Mouse (Mus musculus): Measurements from ENCODE around the gene Zscan22. TPM values are rescaled to one million over a fixed set of nuclear protein-coding genes. Genes with fewer than 3 reads are reported as not detected.
"Not testable (repeated sequence)": the region's sequence is repeated elsewhere in the genome, so short reads cannot be mapped to it uniquely, and the experiment has no call there.

Gene Zscan22
- 5.8 and 9.8 TPM in 2 replicates for total RNA-seq (2017)

DNA sequence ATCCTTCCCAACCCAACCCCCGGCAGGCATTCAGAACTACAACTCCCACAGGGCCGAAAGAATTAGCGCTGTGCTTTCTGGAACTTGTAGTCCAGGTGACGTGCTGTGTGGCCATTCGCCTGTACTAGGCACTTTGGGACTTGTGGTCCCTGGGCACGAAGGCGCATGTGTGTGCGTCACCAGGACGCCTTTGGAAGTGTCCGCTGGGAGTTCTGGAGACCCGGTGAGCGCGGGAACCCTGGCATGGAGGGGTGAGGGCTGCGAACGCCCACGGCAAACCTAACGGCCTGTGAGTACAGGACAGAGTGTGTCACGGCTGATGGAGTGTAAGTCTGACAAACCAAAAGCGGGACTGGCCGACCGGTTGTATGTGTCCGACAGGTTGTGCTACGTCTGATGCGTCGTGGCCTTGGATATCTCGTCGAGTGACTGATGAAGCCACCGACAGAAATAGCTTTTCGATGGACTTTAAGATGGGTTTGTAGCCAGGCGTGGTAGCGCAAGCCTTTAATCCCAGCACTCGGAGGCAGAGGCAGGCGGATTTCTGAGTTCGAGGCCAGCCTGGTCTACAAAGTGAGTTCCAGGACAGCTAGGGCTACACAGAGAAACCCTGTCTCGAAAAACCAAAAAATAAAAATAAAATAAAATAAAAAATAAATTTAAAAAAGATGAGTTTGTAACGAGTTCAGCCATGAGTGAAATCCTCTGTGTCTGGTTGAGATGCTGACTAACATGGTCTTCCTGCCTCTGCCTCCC, at the start of gene Zscan22:
Gene Zscan22, plus strand, starts transcription at position 161 of the 756 bp plus-strand sequence.
- peak; percentile 100 for ATAC-seq (replicated peaks; ENCODE audit: low read depth, poor library complexity, severe bottlenecking)

DNA sequence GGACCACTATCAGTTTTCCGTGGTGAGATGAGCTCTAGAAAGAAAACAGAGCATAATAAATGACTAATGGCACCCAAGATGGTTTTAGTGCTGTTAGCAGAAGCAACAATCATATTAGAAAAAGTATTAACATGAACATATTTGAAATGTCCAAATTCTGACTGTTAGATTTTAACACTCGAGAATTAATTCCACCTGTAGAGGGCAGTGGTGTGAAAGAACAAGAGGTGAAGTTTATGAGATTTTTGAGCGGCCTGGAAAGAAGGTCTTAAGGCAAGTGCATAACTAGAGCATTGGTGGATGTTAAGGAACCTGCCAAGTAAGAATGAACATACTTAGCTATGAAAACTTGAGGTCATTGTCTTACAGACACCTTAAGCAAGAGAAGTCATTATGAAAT, 23.3 kb upstream of the Zscan22 start:
- ATAC-seq (replicated peaks; ENCODE audit: low read depth, poor library complexity, severe bottlenecking), result peak; percentile 74

DNA sequence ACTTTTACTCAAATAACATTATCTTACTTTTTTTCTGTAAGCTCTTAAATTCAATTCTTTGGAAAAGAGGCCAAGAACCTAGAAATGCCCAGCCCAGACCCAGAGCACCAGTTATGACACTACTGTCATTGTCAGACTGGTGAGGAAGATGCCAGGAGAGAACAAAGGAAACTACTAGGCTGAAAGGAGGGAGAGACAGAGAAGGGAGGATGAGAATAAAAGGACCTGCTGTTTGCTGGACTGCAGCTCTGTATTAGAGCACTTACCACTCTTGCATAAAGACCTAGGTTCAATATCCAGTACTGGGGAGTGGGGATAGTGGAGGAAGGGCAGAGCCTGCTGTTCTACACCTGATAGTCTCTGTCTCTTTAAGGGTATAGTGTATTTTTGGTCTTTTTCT, 17.6 kb upstream of the Zscan22 start:
- no peak for ATAC-seq (replicated peaks; ENCODE audit: low read depth, poor library complexity, severe bottlenecking)

- not testable (repeated sequence) for ATAC-seq (replicated peaks; ENCODE audit: low read depth, poor library complexity, severe bottlenecking)
Observed at GRCm38 (mm10) chr7:12880497-12880896, 17.1 kb upstream of the Zscan22 start.

DNA sequence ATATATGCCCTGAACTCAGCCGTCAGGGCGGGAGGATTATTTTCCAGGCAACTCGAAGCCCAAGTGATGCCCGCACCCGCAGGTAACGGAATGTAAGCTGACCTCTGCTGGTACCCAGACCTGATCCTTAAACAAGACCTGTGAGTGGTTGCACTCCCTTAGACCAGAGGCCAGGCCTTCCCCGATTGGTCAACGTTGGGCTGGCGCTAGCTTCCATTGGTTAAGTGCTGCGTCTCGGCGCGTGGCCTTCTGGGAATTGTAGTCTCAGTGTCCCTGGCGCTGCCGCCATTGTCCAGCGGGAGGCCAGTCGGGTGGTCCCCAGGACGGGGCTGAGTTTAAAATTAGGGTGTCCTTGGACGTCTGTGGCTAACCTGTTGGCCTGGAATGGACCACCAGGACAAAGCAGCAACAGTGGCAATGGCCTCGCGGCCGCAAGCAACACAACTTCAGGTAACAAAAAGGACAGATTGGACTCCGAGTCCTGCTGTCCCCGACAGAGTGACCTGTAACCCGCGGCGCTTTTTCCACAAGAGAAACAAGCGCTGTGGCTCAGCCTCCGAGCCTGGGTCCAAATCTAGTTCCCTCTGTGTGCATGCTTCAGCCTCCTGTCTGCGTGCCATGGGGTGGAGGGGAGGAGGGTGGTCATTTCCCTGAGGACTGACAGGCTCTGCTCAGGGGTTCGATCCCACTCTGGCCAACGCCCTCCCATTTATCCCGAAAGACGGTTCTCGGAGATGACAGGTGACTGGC, 16.5 kb upstream of the Zscan22 start, which contains the start of gene Zfp128:
Gene Zfp128, plus strand, starts transcription at position 267 of the 750 bp plus-strand sequence.
- ATAC-seq (replicated peaks; ENCODE audit: low read depth, poor library complexity, severe bottlenecking), result peak; percentile 100

DNA sequence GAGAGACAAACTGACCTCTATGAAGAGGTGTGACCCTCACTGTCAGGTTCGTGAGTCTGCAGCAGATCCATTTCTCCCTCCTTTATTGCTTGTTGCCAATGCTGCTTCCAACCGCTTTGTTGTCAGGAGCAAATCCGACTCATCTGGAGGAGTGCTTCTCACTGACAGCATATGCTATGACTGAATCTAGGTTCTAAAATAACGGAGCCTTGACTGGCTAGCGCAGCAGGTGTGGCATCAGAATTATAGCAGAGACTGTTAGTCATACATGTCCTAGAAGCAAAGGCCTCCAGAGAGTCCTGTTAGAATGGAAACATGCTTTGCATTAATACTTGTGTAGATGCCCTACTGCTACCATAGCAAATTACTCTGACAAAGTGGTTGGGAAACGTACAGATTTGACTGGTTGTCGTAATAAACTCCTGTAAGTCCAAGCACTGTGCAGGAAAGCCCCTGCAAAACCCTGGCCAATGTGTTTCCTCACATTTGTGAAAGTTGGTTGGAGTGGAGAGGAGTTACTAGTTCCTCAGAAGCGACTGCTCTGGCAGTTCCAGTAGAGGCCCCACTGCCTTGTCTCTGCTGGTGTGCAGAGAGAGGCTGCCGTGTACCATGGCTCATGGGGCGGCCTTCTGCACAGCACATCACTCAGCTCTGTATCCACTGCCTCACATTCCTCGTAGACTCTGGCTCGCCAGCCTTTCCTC, 10.9 kb upstream of the Zscan22 start:
- 0 out of 2 replicates have a peak, but pooled peaks have one; percentile 11 for ATAC-seq (replicated peaks; ENCODE audit: low read depth, poor library complexity, severe bottlenecking)

GRCm38 (mm10) chr7:12887585-12887984, 10.0 kb upstream of the Zscan22 start:
- ATAC-seq (replicated peaks; ENCODE audit: low read depth, poor library complexity, severe bottlenecking), result peak; percentile 79

DNA sequence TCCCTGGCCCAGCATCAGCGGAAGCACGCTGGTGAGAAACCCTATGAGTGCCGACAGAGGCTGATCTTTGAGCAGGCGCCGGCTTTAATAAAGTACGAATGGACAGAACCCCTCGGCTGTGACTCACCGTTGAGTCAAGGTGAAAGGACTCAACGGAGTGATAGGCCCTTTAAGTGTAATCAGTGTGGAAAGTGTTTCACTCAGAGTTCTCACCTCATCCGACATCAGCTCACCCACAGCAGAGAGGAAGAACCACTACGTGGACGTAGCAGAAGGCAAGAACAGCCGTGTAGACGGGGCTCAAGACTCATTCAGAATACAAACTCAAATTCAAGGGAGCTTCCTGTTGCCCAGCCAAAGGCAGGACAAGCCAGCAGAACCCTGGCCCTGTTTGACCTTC, 6.7 kb upstream of the Zscan22 start:
- no peak for ATAC-seq (replicated peaks; ENCODE audit: low read depth, poor library complexity, severe bottlenecking)

- ATAC-seq (replicated peaks; ENCODE audit: low read depth, poor library complexity, severe bottlenecking), result no peak
Observed at GRCm38 (mm10) chr7:12891334-12891733, 6.3 kb upstream of the Zscan22 start.

GRCm38 (mm10) chr7:12901517-12901916, 3.9 kb downstream of the Zscan22 start:
- ATAC-seq (replicated peaks; ENCODE audit: low read depth, poor library complexity, severe bottlenecking), result no peak

GRCm38 (mm10) chr7:12903623-12904022, 6.0 kb downstream of the Zscan22 start:
- ATAC-seq (replicated peaks; ENCODE audit: low read depth, poor library complexity, severe bottlenecking), result peak; percentile 94

GRCm38 (mm10) chr7:12905146-12905545, 7.5 kb downstream of the Zscan22 start:
- ATAC-seq (replicated peaks; ENCODE audit: low read depth, poor library complexity, severe bottlenecking), result no peak

DNA sequence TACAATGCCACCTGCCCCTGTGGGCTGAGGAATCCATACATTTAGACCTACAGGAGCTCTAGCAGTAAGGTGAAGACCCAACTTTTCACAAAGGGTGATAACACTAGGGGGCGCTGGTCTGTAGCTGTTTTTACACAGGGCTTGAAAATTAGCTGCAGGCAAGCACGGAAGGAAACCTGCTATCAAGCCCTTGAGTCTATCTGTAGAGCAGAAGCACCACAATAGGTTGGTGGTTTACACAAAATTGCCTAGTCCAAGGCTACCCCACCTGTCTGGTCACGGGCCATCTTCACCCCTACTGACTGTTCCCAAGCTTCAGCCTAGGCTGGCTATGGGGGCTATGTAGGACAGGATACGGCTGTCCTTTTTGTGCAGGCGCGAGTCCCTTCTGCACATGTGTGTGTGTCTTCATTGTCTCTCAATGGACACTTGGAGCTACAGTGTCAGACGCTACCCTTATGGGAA, 11.9 kb downstream of the Zscan22 start:
- peak; percentile 67 for ATAC-seq (replicated peaks; ENCODE audit: low read depth, poor library complexity, severe bottlenecking)

GRCm38 (mm10) chr7:12910181-12910668, 12.6 kb downstream of the Zscan22 start:
- peak; percentile 79 for ATAC-seq (replicated peaks; ENCODE audit: low read depth, poor library complexity, severe bottlenecking)

- no peak for ATAC-seq (replicated peaks; ENCODE audit: low read depth, poor library complexity, severe bottlenecking)
Observed at GRCm38 (mm10) chr7:12913556-12913955, 15.9 kb downstream of the Zscan22 start.

DNA sequence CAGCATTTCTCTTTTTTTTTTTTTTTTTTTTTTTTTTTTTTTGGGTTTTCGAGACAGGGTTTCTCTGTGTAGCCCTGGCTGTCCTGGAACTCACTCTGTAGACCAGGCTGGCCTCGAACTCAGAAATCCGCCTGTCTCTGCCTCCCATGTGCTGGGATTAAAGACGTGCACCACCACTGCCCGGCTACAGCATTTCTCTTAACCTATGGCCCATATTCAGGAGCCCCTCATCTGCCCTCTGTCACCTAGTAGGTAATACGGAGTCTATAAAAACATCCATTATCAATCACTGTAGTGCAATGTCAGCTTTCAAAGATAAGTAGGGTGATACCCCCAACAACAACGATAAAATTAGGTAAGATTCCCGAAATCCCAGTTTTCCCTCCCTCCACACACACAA, 22.9 kb downstream of the Zscan22 start:
- not testable (repeated sequence) for ATAC-seq (replicated peaks; ENCODE audit: low read depth, poor library complexity, severe bottlenecking)

- ATAC-seq (replicated peaks; ENCODE audit: low read depth, poor library complexity, severe bottlenecking), result no peak
Observed at GRCm38 (mm10) chr7:12921318-12921704, 23.7 kb downstream of the Zscan22 start.

DNA sequence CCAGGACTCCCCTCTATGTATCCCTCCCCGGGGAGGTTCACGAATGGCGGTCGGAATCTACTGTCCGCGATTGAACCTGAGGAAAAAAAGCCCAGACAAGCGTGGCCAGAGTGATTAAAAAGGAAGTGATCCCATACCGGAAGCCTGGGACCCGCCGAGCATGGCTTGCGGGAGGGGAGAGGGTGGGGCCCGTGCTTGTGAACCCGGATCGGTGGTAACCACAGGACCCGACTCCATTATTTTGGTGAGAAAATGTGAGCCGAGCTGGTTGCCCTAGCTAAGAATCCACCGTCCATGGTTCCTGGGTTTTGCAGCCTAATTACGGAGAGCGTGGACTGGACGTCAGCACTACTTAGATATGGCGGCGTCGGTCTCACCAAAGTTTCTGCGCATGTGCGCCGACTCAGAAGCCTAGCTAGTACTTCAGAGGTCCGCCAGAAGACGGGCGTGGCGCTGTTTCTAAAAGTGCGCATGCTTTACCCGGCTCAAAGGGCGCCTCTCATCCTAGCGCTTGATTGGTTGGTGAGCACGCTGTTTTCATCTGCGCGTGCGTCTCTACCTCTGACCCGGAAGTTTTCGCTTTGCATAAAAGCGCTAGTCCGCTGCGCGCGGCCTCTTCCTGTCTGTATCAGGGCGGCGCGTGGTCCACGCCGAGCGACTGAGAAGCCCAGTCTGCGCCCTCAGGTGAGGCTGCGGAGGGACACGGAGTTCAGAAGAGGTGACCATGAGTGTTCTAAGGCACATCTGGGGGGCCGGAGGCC, 24.3 kb downstream of the Zscan22 start, which contains the start of gene Rps5:
Gene Rps5, plus strand, starts transcription at position 586 of the 761 bp plus-strand sequence.
- peak; percentile 89 for ATAC-seq (replicated peaks; ENCODE audit: low read depth, poor library complexity, severe bottlenecking)

- no peak for ATAC-seq (replicated peaks; ENCODE audit: low read depth, poor library complexity, severe bottlenecking)
Observed at GRCm38 (mm10) chr7:12922729-12923128, 25.1 kb downstream of the Zscan22 start.

All from common myeloid progenitor, adult 5-6 weeks (primary cell).